Mouse (Mus musculus) adrenal gland, postnatal 0 days (tissue): Measurements from ENCODE around the gene Olfr498. TPM values are rescaled to one million over a fixed set of nuclear protein-coding genes. Genes with fewer than 3 reads are reported as not detected.

ENCODE experiments used
- polyA plus RNA-seq: library from polyadenylated mRNA; unstranded; fragments of >200 nt; fragmentation: Nextera tagmentation; extraction: Ambion mirVana; gene quantifications from 2 replicates; pipeline ENCODE4 v1.2.1, GENCODE M21; 2015

Gene Olfr498
- polyA plus RNA-seq = not detected in 2 replicates

DNA sequence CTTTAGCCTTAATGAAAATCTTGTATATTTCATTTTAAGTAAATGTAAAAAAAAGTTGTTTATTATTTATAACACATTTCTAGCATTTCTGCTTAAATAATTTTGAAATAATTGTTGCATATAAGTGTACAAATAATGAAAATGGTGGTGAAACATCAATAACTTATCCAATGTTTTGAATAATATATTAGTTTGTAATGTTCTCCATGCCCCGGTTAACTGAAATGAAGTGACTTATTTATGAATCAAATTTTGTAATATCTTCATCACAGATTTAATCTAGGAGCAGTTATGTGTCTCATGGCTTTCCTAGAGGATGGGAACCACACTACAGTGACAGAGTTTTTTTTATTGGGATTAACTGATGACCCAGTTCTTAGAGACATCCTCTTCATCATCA lies at the start of gene Olfr498:
Olfr498 (plus strand) TSS at position 301 of the 400 bp plus-strand sequence.

GRCm38 (mm10) chr7:108420121-108420520 lies 45.0 kb upstream of the Olfr498 start, which contains the start of gene Olfr497:
Gene Olfr497 (plus strand): TSS chr7:108420421.

Other genes with a start within 250 kb of the Olfr498 start
- not detected in 2 replicates for gene Olfr488, start 207.0 kb upstream of the Olfr498 start, polyA plus RNA-seq
- not detected in 2 replicates for gene Olfr490, start 176.4 kb upstream of the Olfr498 start, polyA plus RNA-seq
- not detected in 2 replicates for gene Olfr491, start 151.9 kb upstream of the Olfr498 start, polyA plus RNA-seq
- gene Olfr492, start 141.7 kb upstream of the Olfr498 start, polyA plus RNA-seq = not detected in 2 replicates
- gene Olfr493, start 118.3 kb upstream of the Olfr498 start, polyA plus RNA-seq = not detected in 2 replicates
- not detected in 2 replicates for gene Olfr494, start 100.0 kb upstream of the Olfr498 start, polyA plus RNA-seq
- gene Olfr495, start 72.2 kb upstream of the Olfr498 start, polyA plus RNA-seq = not detected in 2 replicates
- not detected in 2 replicates for gene Olfr497, start 44.9 kb upstream of the Olfr498 start, polyA plus RNA-seq
- gene Olfr502, start 59.7 kb downstream of the Olfr498 start, polyA plus RNA-seq = not detected in 2 replicates
- gene Olfr503, start 79.2 kb downstream of the Olfr498 start, polyA plus RNA-seq = not detected in 2 replicates
- gene Olfr504, start 100.5 kb downstream of the Olfr498 start, polyA plus RNA-seq = not detected in 2 replicates
- gene Olfr506, start 145.5 kb downstream of the Olfr498 start, polyA plus RNA-seq = not detected in 2 replicates
- gene Olfr507, start 156.5 kb downstream of the Olfr498 start, polyA plus RNA-seq = not detected in 2 replicates
- gene Olfr508, start 164.7 kb downstream of the Olfr498 start, polyA plus RNA-seq = not detected in 2 replicates
- not detected in 2 replicates for gene Olfr509, start 186.6 kb downstream of the Olfr498 start, polyA plus RNA-seq
- gene Olfr510, start 201.1 kb downstream of the Olfr498 start, polyA plus RNA-seq = not detected in 2 replicates
- not detected in 2 replicates for gene Olfr512, start 248.0 kb downstream of the Olfr498 start, polyA plus RNA-seq